In genomic region chr11:100850038-100850777, GRCm38 (mm10) we compare ENCODE assay signal across 8 mouse cellular contexts. TPM values are rescaled to one million over a fixed set of nuclear protein-coding genes. Genes with fewer than 3 reads are reported as not detected.
A peak's percentile ranks its signal among the peaks of the same experiment; 100 is the strongest.
DNase-seq lines count a peak whose midpoint lies in the region; ATAC-seq and TF ChIP-seq lines count a peak whose summit lies in the region.

TSS of gene Stat5b (minus strand) at chr11:100850724.

- POLR2A ChIA-PET in Patski (lab: Charles Lee), result interaction anchor here (0.6 to 2.0 kb wide), 7 partner anchors 10 to 115 kb away, joined by 3 to 6 read pairs (median 3); no protein-coding TSS in a partner anchor

- peak; percentile 55 for ATAC-seq in Patski

- TF ChIP-seq CTCF in Patski (IDR thresholded peaks at IDR 0.05), result no peak

- H3K4me3 ChIP-seq in hindbrain, embryonic 10.5 days, result peak within 1 kb of the TSS; percentile 79

- CTCF ChIA-PET in Patski (lab: Charles Lee), result no interaction called here

- H3K27me3 ChIP-seq in Patski, result no peaks in the 10 kb centered on the region
- peaks cover 50% of the 10 kb centered on the region for H3K27me3 ChIP-seq in hindbrain, embryonic 10.5 days (ENCODE audit: insufficient read depth, poor library complexity, severe bottlenecking)

- WGBS in hindbrain, embryonic 10.5 days, result under 1% methylated on average over 104 of the region's 104 CpGs

- H3K9me3 ChIP-seq in hindbrain, embryonic 10.5 days, result no peaks in the 10 kb centered on the region

- H3K36me3 ChIP-seq in hindbrain, embryonic 10.5 days, result no peaks in the 10 kb centered on the region

- H3K4me1 ChIP-seq in hindbrain, embryonic 10.5 days (replicated peaks), result peaks cover 29% of the 10 kb centered on the region

- peak within 1 kb of the TSS; percentile 90 for H3K27ac ChIP-seq in hindbrain, embryonic 10.5 days

- in situ Hi-C loops in Patski (cut with MboI; ENCODE audit: low pct_unique_long_range_greater_than_20kb), result no loop called here

- DNase-seq in Patski (ENCODE audit: low read depth, low spot score), result no peak
- peak; percentile 78 for DNase-seq in cerebellum, adult 9-11 months
- peak in 1 of 2 experiments; percentile 56 for DNase-seq in frontal cortex, adult 2 months (ENCODE audit: extremely low spot score in 1 of 2, low spot score in 1 of 2)
- peak; percentile 67 for DNase-seq in hindbrain, embryonic 10.5 days (ENCODE audit: low spot score)
- peak; percentile 38 to 59 for DNase-seq in layer of hippocampus, postnatal 14 days (ENCODE audit: low spot score in 2 of 2)
- DNase-seq in lung, postnatal 10 days, result peak; percentile 84
- peak; percentile 61 for DNase-seq in ovary, postnatal 14 days (ENCODE audit: low spot score)
- peak; percentile 96 for DNase-seq in thymus, postnatal 4 days

RNA-seq across cellular contexts. Expression of gene Stat5b, which starts in this region (rescaled TPM):
- 26.8 TPM for polyA plus RNA-seq in Patski (2021)
- 28.7 and 29.6 TPM in 2 replicates for polyA plus RNA-seq in frontal cortex, adult 2 months (2012; rRNA removed)
- 13.6 and 14.8 TPM in 2 replicates for polyA plus RNA-seq in hindbrain, embryonic 10.5 days (2016; fragmentation: Nextera tagmentation; extraction: Ambion mirVana)
- total RNA-seq in layer of hippocampus, postnatal 14 days (2021), result 10 to 100 TPM; 12.5 to 16.2 TPM
